ENCODE assay signal across 8 mouse cellular contexts in genomic region chr19:5609547-5610404, GRCm38 (mm10). TPM values are rescaled to one million over a fixed set of nuclear protein-coding genes. Genes with fewer than 3 reads are reported as not detected.
DNase-seq lines count a peak whose midpoint lies in the region; ATAC-seq lines count a peak whose summit lies in the region.

Gene Kat5 (minus strand): TSS chr19:5610237.

- WGBS in heart, embryonic 13.5 days, result 2% methylated on average over 52 of the region's 55 CpGs
- under 1% methylated on average over 54 of the region's 55 CpGs for WGBS in liver, embryonic 12.5 days (ENCODE audit: insufficient replicate concordance)
- WGBS in stomach, embryonic 15.5 days, result under 1% methylated on average over 54 of the region's 55 CpGs

- peaks cover 4% of the 10 kb centered on the region; the same call in 1 of the 2 replicates for H3K27me3 ChIP-seq in heart, embryonic 13.5 days (replicated peaks)
- 0 out of 2 replicates have a peak, but pooled peaks cover under 1% of the 10 kb centered on the region for H3K27me3 ChIP-seq in liver, embryonic 12.5 days (replicated peaks)
- H3K27me3 ChIP-seq in stomach, embryonic 15.5 days (replicated peaks), result no peaks in the 10 kb centered on the region

- H3K4me2 ChIP-seq in heart, embryonic 13.5 days, result peak within 1 kb of the TSS; percentile 88
- H3K4me2 ChIP-seq in liver, embryonic 12.5 days, result peak within 1 kb of the TSS; percentile 86
- H3K4me2 ChIP-seq in stomach, embryonic 15.5 days, result peak within 1 kb of the TSS; percentile 82

- peaks cover 27% of the 10 kb centered on the region for H3K4me1 ChIP-seq in heart, embryonic 13.5 days
- H3K4me1 ChIP-seq in liver, embryonic 12.5 days, result peaks cover 54% of the 10 kb centered on the region
- H3K4me1 ChIP-seq in stomach, embryonic 15.5 days, result peaks cover 18% of the 10 kb centered on the region

- H3K9ac ChIP-seq in heart, embryonic 13.5 days, result peak within 1 kb of the TSS; percentile 86
- H3K9ac ChIP-seq in liver, embryonic 12.5 days, result peak within 1 kb of the TSS; percentile 74
- H3K9ac ChIP-seq in stomach, embryonic 15.5 days, result peak within 1 kb of the TSS; percentile 84

- H3K36me3 ChIP-seq in heart, embryonic 13.5 days, result peaks cover 43% of the 10 kb centered on the region
- H3K36me3 ChIP-seq in liver, embryonic 12.5 days, result peaks cover 42% of the 10 kb centered on the region
- H3K36me3 ChIP-seq in stomach, embryonic 15.5 days, result peaks cover 37% of the 10 kb centered on the region

- peak within 1 kb of the TSS; percentile 96 for H3K27ac ChIP-seq in heart, embryonic 13.5 days (replicated peaks)
- peak within 1 kb of the TSS; percentile 88 for H3K27ac ChIP-seq in liver, embryonic 12.5 days
- peak within 1 kb of the TSS; percentile 98 for H3K27ac ChIP-seq in stomach, embryonic 15.5 days

- H3K4me3 ChIP-seq in heart, embryonic 13.5 days, result peak within 1 kb of the TSS; percentile 71
- peak within 1 kb of the TSS; percentile 71 for H3K4me3 ChIP-seq in liver, embryonic 12.5 days
- peak within 1 kb of the TSS; percentile 79 for H3K4me3 ChIP-seq in stomach, embryonic 15.5 days (replicated peaks)

- peak; percentile 94 for ATAC-seq in erythroid progenitor cell, adult 5-6 weeks (replicated peaks; ENCODE audit: low FRiP score, poor library complexity, severe bottlenecking)
- ATAC-seq in heart, embryonic 13.5 days (ENCODE audit: extremely low read depth, insufficient number of reproducible peaks, low FRiP score, low TSS enrichment), result peak; percentile 83
- ATAC-seq in liver, embryonic 12.5 days, result peak; percentile 85
- ATAC-seq in stomach, embryonic 15.5 days (ENCODE audit: insufficient read depth, low FRiP score, low read depth), result peak; percentile 89

- peak; percentile 93 for DNase-seq in CD4-positive helper T cell, adult 2 months (ENCODE audit: low read depth, low spot score)
- DNase-seq in brain, embryonic 18.5 days (ENCODE audit: low read depth, low spot score), result peak; percentile 85
- peak; percentile 97 for DNase-seq in kidney, postnatal 10 days
- DNase-seq in natural killer cell, adult 2 months (ENCODE audit: low spot score in 2 of 2), result peak; percentile 93

- no peaks in the 10 kb centered on the region for H3K9me3 ChIP-seq in heart, embryonic 13.5 days
- no peaks in the 10 kb centered on the region for H3K9me3 ChIP-seq in liver, embryonic 12.5 days (replicated peaks)
- no peaks in the 10 kb centered on the region for H3K9me3 ChIP-seq in stomach, embryonic 15.5 days

RNA-seq across cellular contexts. Expression of gene Kat5, which starts in this region (rescaled TPM):
- total RNA-seq in erythroid progenitor cell, adult 5-6 weeks (2015; ENCODE audit: low replicate concordance), result 31.0 and 42.8 TPM in 2 replicates
- total RNA-seq in erythroid progenitor cell, adult 5-6 weeks (2017; ENCODE audit: low replicate concordance), result 29.1 and 35.0 TPM in 2 replicates
- polyA plus RNA-seq in heart, embryonic 13.5 days (2015; fragmentation: Nextera tagmentation; extraction: Ambion mirVana), result 31.0 and 31.5 TPM in 2 replicates
- polyA plus RNA-seq in liver, embryonic 12.5 days (2016; fragmentation: Nextera tagmentation; extraction: Ambion mirVana), result 24.9 and 26.8 TPM in 2 replicates
- polyA plus RNA-seq in stomach, embryonic 15.5 days (2015; fragmentation: Nextera tagmentation; extraction: Ambion mirVana), result 42.2 and 49.1 TPM in 2 replicates

Comparison
In these comparisons a context has a peak if more than half of its experiments do, and no peak if none do; other contexts are left out.
1. Peak in every context shown above with its lines: DNase-seq, ATAC-seq, H3K4me3 ChIP-seq and H3K27ac ChIP-seq.